Mouse (Mus musculus): ENCODE data around the gene Hoxd12. TPM values are rescaled to one million over a fixed set of nuclear protein-coding genes. Genes with fewer than 3 reads are reported as not detected.

The Hoxd12 gene
- polyA plus RNA-seq (2012; rRNA removed): not detected in 2 replicates

DNA sequence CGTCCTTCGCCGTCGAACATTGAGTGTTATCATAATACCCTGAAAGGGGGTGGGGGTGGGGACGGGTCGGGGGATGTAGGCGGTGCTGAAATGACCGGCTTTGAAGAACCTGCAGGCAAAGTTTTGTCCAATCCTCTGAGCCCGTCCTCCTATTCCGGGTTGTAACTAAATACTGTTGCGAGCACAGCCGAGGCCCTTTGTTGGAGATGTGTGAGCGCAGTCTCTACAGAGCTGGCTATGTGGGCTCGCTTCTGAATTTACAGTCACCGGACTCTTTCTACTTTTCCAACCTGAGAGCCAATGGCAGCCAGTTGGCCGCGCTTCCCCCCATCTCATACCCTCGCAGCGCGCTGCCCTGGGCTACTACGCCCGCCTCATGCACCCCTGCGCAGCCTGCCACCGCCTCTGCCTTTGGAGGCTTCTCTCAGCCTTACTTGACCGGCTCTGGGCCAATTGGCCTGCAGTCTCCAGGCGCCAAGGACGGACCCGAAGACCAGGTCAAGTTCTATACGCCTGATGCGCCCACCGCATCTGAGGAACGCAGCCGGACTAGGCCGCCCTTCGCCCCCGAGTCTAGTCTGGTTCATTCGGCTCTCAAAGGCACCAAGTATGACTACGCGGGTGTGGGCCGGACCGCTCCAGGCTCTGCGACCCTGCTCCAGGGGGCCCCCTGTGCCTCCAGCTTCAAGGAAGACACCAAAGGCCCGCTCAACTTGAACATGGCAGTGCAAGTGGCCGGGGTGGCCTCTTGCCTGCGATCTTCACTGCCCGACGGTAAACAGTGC lies at the start of gene Hoxd12:
Gene Hoxd12, plus strand, starts transcription at position 133 of the 785 bp plus-strand sequence.

DNA sequence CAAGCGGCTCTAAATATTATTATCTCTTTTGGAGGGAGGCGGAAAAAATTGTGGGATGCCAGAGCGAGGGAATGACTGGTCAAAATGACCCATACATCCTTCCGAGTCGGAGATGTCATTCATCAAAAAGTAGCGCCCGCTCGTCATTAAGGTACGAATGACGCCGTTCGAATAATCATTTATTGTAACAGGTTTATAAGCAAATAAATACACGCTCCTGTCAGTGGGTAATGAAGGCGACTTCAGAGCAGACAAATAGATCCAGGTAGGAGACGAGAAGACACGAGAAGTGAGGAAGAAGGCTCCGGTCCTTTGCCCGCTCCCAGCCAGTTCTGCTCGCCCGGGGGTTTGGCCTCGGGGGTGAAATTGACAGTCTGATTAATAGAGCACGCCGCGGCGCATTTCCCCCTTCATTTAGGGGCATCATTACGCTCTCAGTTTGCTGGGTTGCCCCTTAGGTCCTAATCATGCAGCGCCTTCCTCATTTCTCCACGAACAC lies 15.3 kb upstream of the Hoxd12 start, which contains the start of gene Evx2:
Gene Evx2, minus strand, starts transcription at position 51 of the 499 bp plus-strand sequence.

GRCm38 (mm10) chr2:74667842-74668357 lies 6.9 kb upstream of the Hoxd12 start, which contains the start of gene Hoxd13:
Gene Hoxd13 (plus strand): TSS chr2:74668310.

DNA sequence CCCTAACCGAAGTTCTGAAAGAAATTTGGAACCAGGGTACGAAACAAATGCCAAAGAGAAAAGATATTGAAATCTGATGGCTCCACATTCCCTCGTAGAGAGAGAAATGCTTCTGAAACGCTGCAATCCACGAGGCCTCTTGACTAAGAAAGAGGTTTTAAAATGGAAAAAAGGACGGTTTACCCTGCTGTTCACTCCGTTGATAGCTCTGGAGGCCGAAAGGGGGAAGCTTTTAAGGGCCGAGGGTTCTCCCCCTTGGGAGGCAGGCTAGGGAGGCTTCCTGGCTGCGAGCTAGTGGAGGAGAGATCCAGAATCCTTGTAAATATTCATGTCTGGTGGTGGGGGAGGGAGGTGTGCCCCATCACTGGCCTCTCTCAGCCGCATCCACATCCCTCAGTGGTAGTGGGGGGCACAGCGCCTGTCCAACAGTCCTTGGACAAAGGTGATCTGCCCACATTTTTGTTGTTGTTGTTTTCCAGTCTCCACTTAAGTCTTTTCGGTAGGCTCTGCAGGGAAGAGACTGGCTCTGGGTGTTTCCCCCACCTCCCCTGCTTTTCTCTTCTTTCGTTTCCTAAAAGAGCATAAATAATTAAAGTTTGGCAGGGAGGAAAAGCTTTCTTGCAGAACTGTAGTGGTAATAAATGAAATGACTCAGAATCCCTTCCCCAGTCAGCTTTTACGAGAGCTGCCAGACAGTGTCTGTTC lies 4.2 kb downstream of the Hoxd12 start, which contains the start of gene Hoxd11:
Gene Hoxd11, plus strand, starts transcription at position 667 of the 705 bp plus-strand sequence.

DNA sequence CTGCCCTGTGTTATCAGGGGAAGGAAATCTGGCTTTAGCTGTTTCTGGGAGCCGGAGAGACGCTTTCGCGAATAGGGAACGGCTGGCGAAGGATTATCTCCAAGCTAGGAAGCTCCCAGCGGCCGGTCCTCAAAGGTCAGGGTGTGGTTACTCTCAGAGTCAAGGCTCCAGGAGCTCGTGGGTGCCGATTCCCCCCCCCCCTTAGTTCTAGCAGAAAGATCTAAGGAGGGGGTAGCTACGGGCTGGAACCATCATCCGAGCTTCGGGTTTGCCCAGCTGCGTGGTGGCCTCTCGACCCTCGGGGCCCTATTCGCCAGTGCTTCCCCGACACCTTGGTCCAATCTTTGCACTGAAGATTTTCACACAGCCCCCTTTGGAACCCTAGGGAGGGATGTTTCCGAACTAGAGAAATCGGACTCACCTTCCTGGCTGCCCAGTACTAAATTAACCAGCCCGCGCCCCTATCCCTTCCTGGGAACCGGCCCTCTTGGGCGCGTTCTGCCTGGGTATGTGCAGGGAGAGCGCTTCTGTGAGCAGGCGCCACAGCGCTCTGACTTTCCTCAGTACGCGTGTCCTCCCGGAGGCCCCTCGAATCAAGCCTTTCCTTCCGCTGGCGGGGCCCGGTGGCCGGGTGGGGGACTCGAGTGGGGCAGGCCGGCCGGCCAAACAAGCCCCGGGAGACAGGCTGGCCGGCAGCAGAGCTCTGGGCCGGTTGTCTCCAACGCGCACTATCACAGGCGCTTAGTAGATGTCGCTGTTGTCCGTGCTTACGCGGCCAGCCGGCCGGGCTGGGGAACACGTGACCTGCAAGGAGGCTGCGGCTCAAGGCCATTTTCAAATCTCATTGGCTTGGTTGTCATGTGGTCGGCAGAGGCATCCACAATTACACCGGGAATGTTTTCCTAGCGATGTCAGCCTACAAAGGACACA lies 16.5 kb downstream of the Hoxd12 start, which contains the start of gene Hoxd10:
Gene Hoxd10, plus strand, starts transcription at position 903 of the 930 bp plus-strand sequence.

GRCm38 (mm10) chr2:74697567-74698121 lies 22.8 kb downstream of the Hoxd12 start, which contains the start of gene Hoxd9:
Gene Hoxd9 (plus strand): TSS chr2:74697727.

DNA sequence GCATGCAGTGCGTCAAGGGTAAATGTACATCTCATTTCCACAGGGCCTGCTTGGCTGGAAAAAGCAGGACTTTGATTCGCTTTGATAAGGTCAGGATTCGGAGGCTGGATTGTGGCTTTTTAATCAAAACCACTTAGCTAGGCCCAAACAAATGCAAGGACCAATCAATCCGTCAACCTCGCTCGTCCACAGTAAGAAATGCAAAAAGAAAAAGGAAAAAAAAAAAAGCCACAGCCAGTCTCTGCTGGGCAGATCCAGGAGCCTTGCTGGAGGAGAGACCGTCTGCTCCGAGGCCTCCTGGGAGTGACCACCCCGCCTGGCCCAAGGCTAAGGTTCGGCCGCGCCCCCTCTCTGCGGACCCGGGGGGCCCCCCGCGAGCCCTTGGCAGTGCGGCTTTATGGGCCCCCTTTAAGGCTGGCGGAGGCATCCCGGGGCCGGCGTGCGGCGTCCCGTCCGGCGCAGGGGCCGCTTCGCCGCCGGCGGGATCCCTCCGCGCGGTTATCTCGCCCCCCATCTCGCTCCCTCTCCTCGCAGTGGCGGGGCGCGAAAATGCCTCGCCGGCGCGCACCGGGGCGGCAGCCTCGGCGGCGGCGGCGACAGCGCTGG lies 29.7 kb downstream of the Hoxd12 start, which contains the start of gene Hoxd8:
Gene Hoxd8, plus strand, starts transcription at position 223 of the 606 bp plus-strand sequence.

GRCm38 (mm10) chr2:74711721-74712621 lies 37.2 kb downstream of the Hoxd12 start, which contains the start of the genes Hoxd3 and Hoxd4:
Gene Hoxd3 (plus strand): TSS chr2:74711927.
Gene Hoxd4 (plus strand): TSS chr2:74711929.

DNA sequence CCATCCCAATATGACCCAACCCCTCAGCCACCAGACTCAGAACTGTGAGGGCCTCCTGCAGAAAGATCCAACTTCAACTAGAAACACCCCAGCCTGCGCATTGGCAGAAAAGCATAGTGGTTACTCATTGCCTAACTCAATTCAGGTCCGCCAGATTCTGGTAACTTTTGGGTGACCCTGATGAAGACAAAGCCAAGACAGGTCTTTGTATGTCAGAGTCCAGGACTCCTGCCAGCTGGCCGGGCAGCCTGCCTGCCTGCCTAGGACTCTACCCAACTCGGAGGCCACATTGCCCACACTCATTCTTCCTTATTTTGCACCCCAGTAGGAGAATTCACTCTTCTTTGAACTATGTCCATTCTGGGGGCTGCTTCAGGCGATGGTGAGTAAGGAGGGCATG lies 51.7 kb downstream of the Hoxd12 start, which contains the start of gene Gm28230:
Gene Gm28230, plus strand, starts transcription at position 178 of the 400 bp plus-strand sequence.

Other genes with a start within 250 kb of the Hoxd12 start
- 7.9 and 9.6 TPM in 2 replicates for gene Lnpk, start 95.6 kb upstream of the Hoxd12 start, polyA plus RNA-seq (2012; rRNA removed)
- not detected in 2 replicates for gene Evx2, start 15.5 kb upstream of the Hoxd12 start, polyA plus RNA-seq (2012; rRNA removed)
- not detected in 2 replicates for gene Hoxd13, start 6.7 kb upstream of the Hoxd12 start, polyA plus RNA-seq (2012; rRNA removed)
- gene Hoxd11, start 4.5 kb downstream of the Hoxd12 start, polyA plus RNA-seq (2012; rRNA removed): not detected in 2 replicates
- not detected in 2 replicates for gene Hoxd10, start 16.9 kb downstream of the Hoxd12 start, polyA plus RNA-seq (2012; rRNA removed)
- gene Hoxd9, start 22.7 kb downstream of the Hoxd12 start, polyA plus RNA-seq (2012; rRNA removed): not detected in 2 replicates
- gene Hoxd8, start 29.6 kb downstream of the Hoxd12 start, polyA plus RNA-seq (2012; rRNA removed): 0.05 and 0.12 TPM in 2 replicates
- 0.02 TPM in 1 of 2 replicates, not detected in the other for gene Hoxd3, start 36.9 kb downstream of the Hoxd12 start, polyA plus RNA-seq (2012; rRNA removed)
- gene Hoxd4, start 36.9 kb downstream of the Hoxd12 start, polyA plus RNA-seq (2012; rRNA removed): 0.02 and 0.12 TPM in 2 replicates
- gene Gm28230, start 51.7 kb downstream of the Hoxd12 start, polyA plus RNA-seq (2012; rRNA removed): 0.01 and 0.07 TPM in 2 replicates
- 0.01 TPM in 1 of 2 replicates, not detected in the other for gene Hoxd1, start 88.0 kb downstream of the Hoxd12 start, polyA plus RNA-seq (2012; rRNA removed)
- 24.6 and 27.3 TPM in 2 replicates for gene Mtx2, start 150.8 kb downstream of the Hoxd12 start, polyA plus RNA-seq (2012; rRNA removed)

All from liver, embryonic 14 days (tissue).